Mouse (Mus musculus) embryonic facial prominence, embryonic 15.5 days (tissue): ENCODE results near the gene Sdccag8. TPM values are rescaled to one million over a fixed set of nuclear protein-coding genes. Genes with fewer than 3 reads are reported as not detected.
A peak's percentile ranks its signal among the peaks of the same experiment; 100 is the strongest.

Experiments used
- ATAC-seq: fragments of 200-750 bp; cut with Nextera tagmentation; 2 replicates; pipeline ENCODE4 v1.8.0; 2017; ENCODE audit warnings: low read depth, moderate TSS enrichment; ENCODE audit not compliant: insufficient number of reproducible peaks, low FRiP score, low TSS enrichment
- H3K27ac ChIP-seq: fragments of 300-500 bp; sonication (generic); replicated peaks from 2 replicates; pipeline ENCODE4 v1.5.1; 2015; ENCODE audit warnings: mild to moderate bottlenecking, inconsistent platforms
- H3K27me3 ChIP-seq: fragments of 300-500 bp; sonication (generic); 2 replicates; pipeline ENCODE4 v1.6.1; 2015; ENCODE audit warnings: inconsistent platforms
- H3K36me3 ChIP-seq: fragments of 300-500 bp; sonication (generic); 2 replicates; pipeline ENCODE4 v1.6.1; 2015; ENCODE audit warnings: mild to moderate bottlenecking, inconsistent platforms
- H3K4me1 ChIP-seq: fragments of 300-500 bp; sonication (generic); 2 replicates; pipeline ENCODE4 v1.6.1; 2015; ENCODE audit warnings: inconsistent platforms
- H3K4me2 ChIP-seq: fragments of 300-500 bp; sonication (generic); replicated peaks from 2 replicates; pipeline ENCODE4 v1.6.1; 2015; ENCODE audit warnings: mild to moderate bottlenecking, inconsistent platforms
- H3K4me3 ChIP-seq: fragments of 300-500 bp; sonication (generic); replicated peaks from 2 replicates; pipeline ENCODE4 v1.5.1; 2015; ENCODE audit warnings: mild to moderate bottlenecking, inconsistent platforms
- H3K9ac ChIP-seq: fragments of 300-500 bp; sonication (generic); 2 replicates; pipeline ENCODE4 v1.6.1; 2015; ENCODE audit warnings: inconsistent platforms
- H3K9me3 ChIP-seq: fragments of 300-500 bp; sonication (generic); replicated peaks from 2 replicates; pipeline ENCODE4 v1.6.1; 2016; ENCODE audit warnings: inconsistent platforms
- WGBS: fragments of 180-500 bp; shearing (Covaris S2); methylation state at CpG from one replicate; pipeline ENCODE4 v1.1.7; 2015; 5-methylcytosine and 5-hydroxymethylcytosine counted together
- microRNA counts: library from miRNA; unstranded; fragments of <30 nt; microRNA quantifications from one replicate; lab custom pipeline; 2016
- microRNA-seq: library from miRNA; unstranded; fragments of <30 nt; microRNA quantifications from one replicate; pipeline ENCODE4, GENCODE M21; 2016; ENCODE audit warnings: borderline number of aligned reads
- polyA plus RNA-seq: library from polyadenylated mRNA; unstranded; fragments of >200 nt; fragmentation: Nextera tagmentation; extraction: Ambion mirVana; gene quantifications from 2 replicates; pipeline ENCODE4 v1.2.1, GENCODE M21; 2015

Gene Sdccag8
- polyA plus RNA-seq, 1 experiment from 2014 or later: 21.4 TPM

DNA sequence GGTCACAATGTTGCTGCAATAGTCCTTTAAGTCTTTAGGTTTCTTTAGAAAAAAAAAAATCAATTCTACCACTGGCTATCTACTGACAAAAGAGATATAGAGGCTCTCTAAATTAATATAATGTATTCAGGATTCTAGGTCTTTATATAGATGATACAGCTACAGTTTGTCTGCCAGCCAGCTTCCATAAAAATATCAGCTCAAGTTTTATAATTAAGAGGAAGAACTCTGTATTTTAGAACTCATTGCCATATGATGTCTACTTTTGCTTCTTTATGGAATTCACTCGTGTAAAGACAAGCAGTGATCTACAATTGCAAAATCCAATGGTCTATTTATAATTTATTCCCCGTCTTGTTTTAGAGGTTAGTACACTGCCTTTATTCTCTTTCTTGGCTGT, 254.7 kb downstream of the Sdccag8 start:
- H3K36me3 ChIP-seq: no peaks in the 10 kb centered on the region
- H3K9me3 ChIP-seq: no peaks in the 10 kb centered on the region
- no peaks in the 10 kb centered on the region for H3K27me3 ChIP-seq
- no peak overlapping the region for H3K4me2 ChIP-seq
- 84% methylated on average over 2 of the region's 2 CpGs for WGBS
- H3K27ac ChIP-seq: no peak overlapping the region
- ATAC-seq: no peak
- no peaks in the 10 kb centered on the region for H3K4me1 ChIP-seq
- no peak overlapping the region for H3K9ac ChIP-seq
- H3K4me3 ChIP-seq: no peak overlapping the region

MicroRNAs encoded within 50 kb of the gene (microRNA counts, 519-probe panel; counts per million panel counts)
- microRNA mmu-miR-350 (lab: Ali Mortazavi, UCI): 3,232 counts per million, percentile 78 among the panel's probes with 10 or more counts

Small RNA genes within 50 kb of the gene (microRNA-seq; reads per million reads assigned to microRNA genes)
- not detected for gene Gm25993
- 245 reads per million, percentile 65 among the genes with 10 or more reads in this experiment for gene Mir350

Other genes with a start within 250 kb of the Sdccag8 start
- gene Cep170, start 593 bp upstream of the Sdccag8 start, polyA plus RNA-seq: 28.9 and 32.9 TPM in 2 replicates